Mouse (Mus musculus): ENCODE results near the gene Snap47.
"Not testable (repeated sequence)": the region's sequence is repeated elsewhere in the genome, so short reads cannot be mapped to it uniquely, and the experiment has no call there.

Snap47 gene

GRCm38 (mm10) chr11:59375475-59375874 lies 75.5 kb downstream of the Snap47 start, which contains the start of gene Prss38:
TSS of gene Prss38 (minus strand) at chr11:59375657.
- DNase-seq (ENCODE audit: low spot score in 2 of 2): no peak

DNA sequence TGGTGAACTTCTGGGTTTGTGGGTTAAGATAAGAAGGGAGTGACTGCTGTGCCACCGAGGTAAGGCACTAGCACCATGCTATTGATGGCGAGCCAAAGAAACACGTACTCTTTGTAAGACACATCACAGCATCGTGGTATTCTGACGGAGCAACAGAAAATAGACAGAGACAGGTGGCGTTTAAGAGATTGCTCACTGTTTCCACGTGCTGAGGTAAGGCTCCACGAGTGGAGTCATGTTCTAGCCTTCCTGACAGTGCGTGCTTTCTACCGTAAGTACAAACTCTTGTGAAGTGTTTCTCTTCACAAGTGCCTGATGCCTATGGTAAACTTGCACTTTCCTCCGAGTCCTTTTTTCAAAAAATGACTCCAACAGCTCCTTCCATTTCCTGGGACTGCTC lies 81.1 kb downstream of the Snap47 start:
- no peak for DNase-seq (ENCODE audit: low spot score in 2 of 2)

DNA sequence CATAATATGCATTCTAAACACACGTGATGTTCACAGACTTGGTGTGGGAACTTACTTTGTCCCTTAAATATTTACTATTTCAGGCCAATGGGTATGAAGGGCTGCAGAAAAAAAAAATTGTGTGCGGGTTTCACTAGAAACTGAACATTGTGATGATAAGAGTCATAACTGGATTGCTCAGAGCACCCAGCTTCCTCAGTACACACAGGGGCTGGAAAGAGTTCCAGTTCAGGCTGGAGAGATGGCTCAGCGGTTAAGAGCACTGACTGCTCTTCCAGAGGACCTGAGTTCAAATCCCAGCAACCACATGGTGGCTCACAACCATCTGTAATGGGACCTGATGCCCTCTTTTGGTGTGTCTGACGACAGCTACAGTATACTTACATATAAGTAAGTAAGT lies 83.0 kb downstream of the Snap47 start:
- not testable (repeated sequence) for DNase-seq (ENCODE audit: low spot score in 2 of 2)

DNA sequence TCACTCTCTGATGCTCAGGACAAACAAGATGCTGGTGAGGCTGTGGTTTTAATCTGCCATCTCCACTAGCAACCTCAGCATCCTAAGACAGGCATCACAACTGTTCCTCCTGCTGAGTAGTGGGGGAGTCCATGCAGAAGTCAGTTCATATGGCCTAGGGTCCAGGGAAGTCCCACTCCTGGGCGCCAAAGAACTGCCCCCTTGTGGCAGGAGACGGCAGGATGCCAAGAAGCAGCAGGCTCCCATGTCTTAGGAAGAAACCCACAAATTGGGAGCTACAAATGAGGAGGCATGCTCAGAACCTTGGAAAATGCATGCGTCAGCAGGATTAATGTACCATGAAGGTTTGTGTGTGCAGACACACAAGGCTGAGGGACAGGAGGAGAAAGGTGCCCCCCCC lies 84.4 kb downstream of the Snap47 start:
- DNase-seq (ENCODE audit: low spot score in 2 of 2): no peak

DNA sequence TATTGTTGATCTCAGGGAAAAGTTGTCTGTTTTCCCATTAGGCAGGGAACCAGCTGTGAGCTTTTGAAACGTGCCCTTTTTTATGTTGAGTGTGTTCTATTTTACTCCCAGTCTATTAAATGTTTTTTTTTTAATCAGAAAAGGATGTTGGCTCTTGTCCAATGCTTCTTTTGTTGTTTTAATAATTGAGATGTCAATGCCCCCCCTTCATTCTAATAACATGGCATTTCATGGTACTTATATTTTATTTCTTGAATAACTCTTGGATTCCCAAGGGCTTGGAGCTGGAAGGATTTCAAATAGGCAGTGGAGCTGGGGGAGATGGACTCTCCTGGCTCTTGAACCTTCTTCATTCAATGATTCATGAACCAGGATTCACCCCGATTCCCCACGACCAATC lies 85.0 kb downstream of the Snap47 start:
- no peak for DNase-seq (ENCODE audit: low spot score in 2 of 2)

DNA sequence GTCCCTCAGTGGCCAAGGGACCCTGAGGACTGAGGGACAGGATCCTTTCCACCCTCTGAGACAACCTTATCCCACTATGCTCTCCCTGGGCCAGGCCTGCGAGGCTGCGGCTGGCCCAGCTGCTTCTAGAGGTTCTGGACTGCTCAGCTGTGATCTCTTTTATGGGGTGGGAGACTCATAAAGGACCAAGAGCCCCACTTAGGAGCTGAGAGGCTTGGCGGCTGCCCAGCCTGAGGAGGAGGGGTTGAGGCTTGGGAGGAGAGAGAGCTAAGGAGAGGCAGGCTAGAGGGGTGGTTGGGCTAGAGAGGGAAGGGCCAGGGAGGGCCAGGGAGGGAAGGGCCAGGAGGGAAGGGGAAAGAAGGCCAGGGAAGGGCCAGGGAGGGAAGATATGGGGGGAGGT lies 86.6 kb downstream of the Snap47 start:
- DNase-seq (ENCODE audit: low spot score in 2 of 2): no peak

GRCm38 (mm10) chr11:59364007-59364406 lies 87.0 kb downstream of the Snap47 start:
- DNase-seq (ENCODE audit: low spot score in 2 of 2): no peak

GRCm38 (mm10) chr11:59361291-59361690 lies 89.7 kb downstream of the Snap47 start:
- DNase-seq (ENCODE audit: low spot score in 2 of 2): no peak

Measured in cerebellum, postnatal 4 days (tissue).